Mouse (Mus musculus) spleen, adult 2 months (tissue): ENCODE data around the gene Rheb.

Experiments
- CTCF ChIP-seq: fragments of 200-500 bp; IDR thresholded peaks from 2 replicates; pipeline ENCODE4 v1.5.1; 2011; ENCODE audit warnings: mild to moderate bottlenecking, inconsistent platforms; ENCODE audit not compliant: insufficient read depth, insufficient read length, insufficient replicate concordance; ENCODE audit errors: extremely low read depth
- POLR2A ChIP-seq: fragments of 200-500 bp; IDR thresholded peaks from 2 replicates; pipeline ENCODE4 v1.6.1; 2011; ENCODE audit warnings: low read depth, low read length, inconsistent platforms

GRCm38 (mm10) chr5:24778843-24779140, 63.6 kb downstream of the Rheb start:
- TF ChIP-seq CTCF (no peak), POLR2A (no peak)
